Mouse (Mus musculus) liver, embryonic 13.5 days (tissue): Measurements from ENCODE around the gene Tmem126a. TPM values are rescaled to one million over a fixed set of nuclear protein-coding genes. Genes with fewer than 3 reads are reported as not detected.

ENCODE experiments used
- polyA plus RNA-seq: library from polyadenylated mRNA; unstranded; fragments of >200 nt; fragmentation: Nextera tagmentation; extraction: Ambion mirVana; gene quantifications from 2 replicates; pipeline ENCODE4 v1.2.1, GENCODE M21; 2015

Tmem126a gene
- polyA plus RNA-seq, 1 experiment from 2014 or later = 62.5 TPM

Other genes starting within 250 kb of the Tmem126a start
- gene Ccdc83, start 191.5 kb downstream of the Tmem126a start, polyA plus RNA-seq = not detected in 2 replicates
- gene Sytl2, start 155.0 kb downstream of the Tmem126a start, polyA plus RNA-seq = 0.77 and 0.93 TPM in 2 replicates
- gene Ccdc89, start 30.7 kb downstream of the Tmem126a start, polyA plus RNA-seq = 0.15 and 0.30 TPM in 2 replicates
- 13.7 and 13.8 TPM in 2 replicates for gene Crebzf, start 14.5 kb downstream of the Tmem126a start, polyA plus RNA-seq
- 12.4 and 14.5 TPM in 2 replicates for gene Tmem126b, start 18.8 kb upstream of the Tmem126a start, polyA plus RNA-seq
- 0.52 and 0.65 TPM in 2 replicates for gene Dlg2, start 19.4 kb upstream of the Tmem126a start, polyA plus RNA-seq